Mouse (Mus musculus) CD4-positive naive resting alpha-beta T cell, adult 57 days (primary cell): ENCODE measurements around the gene Il9r. TPM values are rescaled to one million over a fixed set of nuclear protein-coding genes. Genes with fewer than 3 reads are reported as not detected.

Experiments
- total RNA-seq: library from RNA; stranded (reverse); gene quantifications from one replicate; pipeline ENCODE4 v1.2.4, GENCODE M21; 2023

Gene Il9r
- total RNA-seq: 2.7 TPM

GRCm38 (mm10) chr11:32200075-32200601 is at the start of gene Il9r:
Gene Il9r, minus strand, starts transcription at chr11:32200279.

GRCm38 (mm10) chr11:32226124-32226871 is 26.2 kb upstream of the Il9r start, which contains the start of gene Mpg:
Gene Mpg, plus strand, starts transcription at chr11:32226505.

GRCm38 (mm10) chr11:32221951-32222409 is 21.9 kb upstream of the Il9r start, which contains the start of gene Rhbdf1:
Gene Rhbdf1, minus strand, starts transcription at chr11:32222300.

DNA sequence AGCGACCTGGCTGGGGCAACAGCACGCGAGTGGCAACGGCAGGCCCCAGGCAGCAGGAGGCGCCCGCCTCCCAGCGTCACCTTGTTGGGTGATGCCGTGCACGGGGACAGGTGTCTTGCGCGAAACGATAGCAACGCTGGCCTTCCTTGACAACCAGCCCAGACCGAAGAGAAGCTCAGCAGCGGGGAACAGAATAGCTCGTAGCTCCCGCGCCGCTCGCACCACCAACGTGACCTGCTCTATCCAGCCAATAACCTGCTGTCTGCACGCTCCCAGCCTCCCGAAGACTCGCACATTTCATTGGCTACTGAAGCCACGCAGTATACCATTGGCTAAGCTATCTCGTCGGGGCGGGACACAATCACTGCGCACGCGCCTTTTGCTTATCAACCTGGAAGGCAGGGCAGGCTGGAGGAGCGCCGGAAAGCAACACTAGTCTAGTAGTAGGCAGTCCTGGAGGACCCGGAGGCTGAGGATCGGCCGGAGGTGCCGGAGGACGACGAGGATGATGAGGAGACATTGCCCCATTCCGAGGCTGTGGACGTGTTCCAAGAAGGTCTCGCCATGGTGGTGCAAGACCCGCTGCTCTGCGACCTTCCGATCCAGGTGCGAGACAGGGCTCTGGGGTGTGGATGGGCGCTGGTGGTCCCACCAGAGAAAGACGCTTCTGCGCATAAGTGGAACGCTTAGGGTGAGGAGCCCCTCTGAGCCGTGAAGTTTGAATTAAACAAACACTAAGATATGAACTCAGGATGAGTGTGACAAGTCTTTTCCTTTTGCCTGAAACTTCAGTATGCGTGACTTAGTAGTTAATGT is 5.2 kb upstream of the Il9r start, which contains the start of gene Snrnp25:
Snrnp25 (plus strand) TSS at position 358 of the 816 bp plus-strand sequence.

Other genes starting within 250 kb of the Il9r start
- gene 4930524B15Rik, start 234.7 kb downstream of the Il9r start, total RNA-seq: not detected
- 187 TPM for gene Nsg2, start 199.8 kb downstream of the Il9r start, total RNA-seq
- 11.6 TPM for gene Snrnp25, start 5.1 kb upstream of the Il9r start, total RNA-seq
- gene Rhbdf1, start 22.0 kb upstream of the Il9r start, total RNA-seq: 1.3 TPM
- gene Mpg, start 26.2 kb upstream of the Il9r start, total RNA-seq: 23.2 TPM
- 62.0 TPM for gene Nprl3, start 67.4 kb upstream of the Il9r start, total RNA-seq
- gene Hba-x, start 76.1 kb upstream of the Il9r start, total RNA-seq: not detected
- 1,092 TPM for gene Hba-a1, start 83.2 kb upstream of the Il9r start, total RNA-seq
- not detected for gene Hbq1b, start 86.7 kb upstream of the Il9r start, total RNA-seq
- gene Hba-a2, start 96.2 kb upstream of the Il9r start, total RNA-seq: 697 TPM
- gene Hbq1a, start 99.8 kb upstream of the Il9r start, total RNA-seq: not detected
- gene Sh3pxd2b, start 147.5 kb upstream of the Il9r start, total RNA-seq: 0.09 TPM